Mouse (Mus musculus) embryonic facial prominence, embryonic 14.5 days (tissue): ENCODE measurements at regions not wholly inside any gene's neighbourhood (a gene's known extent, or its start where the extent isn't known, plus 50 kb on each side); places are given as distances from the start of the nearest gene placed in this dataset.
A peak's percentile ranks its signal among the peaks of the same experiment; 100 is the strongest.
"Not testable (repeated sequence)": the region's sequence is repeated elsewhere in the genome, so short reads cannot be mapped to it uniquely, and the experiment has no call there.

Experiments
- ATAC-seq: fragments of 200-750 bp; cut with Nextera tagmentation; 2 replicates; pipeline ENCODE4 v1.8.0; 2017; ENCODE audit warnings: low read depth, moderate number of reproducible peaks, moderate TSS enrichment
- DNase-seq: peaks from one replicate; pipeline ENCODE4 v3.0.0-alpha.2; 2015; ENCODE audit warnings: low spot score
- H3K27ac ChIP-seq: fragments of 300-500 bp; sonication (generic); replicated peaks from 2 replicates; pipeline ENCODE4 v1.5.1; 2014; ENCODE audit warnings: low read depth, mild to moderate bottlenecking, low read length, moderate library complexity
- H3K27me3 ChIP-seq: fragments of 300-500 bp; sonication (generic); replicated peaks from 2 replicates; pipeline ENCODE4 v1.6.1; 2014; ENCODE audit warnings: low read length; ENCODE audit not compliant: control insufficient read depth, insufficient read depth
- H3K36me3 ChIP-seq: fragments of 300-500 bp; sonication (generic); 2 replicates; pipeline ENCODE4 v1.6.1; 2014; ENCODE audit warnings: low read length, mixed read lengths; ENCODE audit not compliant: control insufficient read depth, insufficient read depth
- H3K4me1 ChIP-seq: fragments of 300-500 bp; sonication (generic); 2 replicates; pipeline ENCODE4 v1.6.1; 2014; ENCODE audit warnings: antibody characterized with exemption, low read length; ENCODE audit not compliant: control insufficient read depth, insufficient read depth
- H3K4me2 ChIP-seq: fragments of 300-500 bp; sonication (generic); 2 replicates; pipeline ENCODE4 v1.6.1; 2014; ENCODE audit warnings: low read depth, mild to moderate bottlenecking, low read length, moderate library complexity, mixed read lengths
- H3K4me3 ChIP-seq: fragments of 300-500 bp; sonication (generic); 2 replicates; pipeline ENCODE4 v1.5.1; 2014; ENCODE audit warnings: low read depth, mild to moderate bottlenecking, low read length
- H3K9ac ChIP-seq: fragments of 300-500 bp; sonication (generic); 2 replicates; pipeline ENCODE4 v1.6.1; 2014; ENCODE audit warnings: low read depth, mild to moderate bottlenecking, low read length, moderate library complexity, mixed read lengths
- H3K9me3 ChIP-seq: fragments of 300-500 bp; sonication (generic); 2 replicates; pipeline ENCODE4 v1.6.1; 2016; ENCODE audit warnings: low read length; ENCODE audit not compliant: control insufficient read depth
- WGBS: fragments of 180-500 bp; shearing (Covaris S2); extraction: QIAGEN DNeasy Blood & Tissue Kit; methylation state at CpG from one replicate; pipeline ENCODE4 v1.1.7; 2014; 5-methylcytosine and 5-hydroxymethylcytosine counted together

- H3K4me1 ChIP-seq, H3K4me3 ChIP-seq, H3K27ac ChIP-seq, H3K27me3 ChIP-seq, H3K36me3 ChIP-seq, H3K9ac ChIP-seq, H3K9me3 ChIP-seq, ATAC-seq, H3K4me2 ChIP-seq, DNase-seq: not testable (repeated sequence)
- 94% methylated on average over 16 of the region's 16 CpGs for WGBS
Measured at GRCm38 (mm10) chr1:157622156-157622555, 115.6 kb downstream of the Sec16b start.

DNA sequence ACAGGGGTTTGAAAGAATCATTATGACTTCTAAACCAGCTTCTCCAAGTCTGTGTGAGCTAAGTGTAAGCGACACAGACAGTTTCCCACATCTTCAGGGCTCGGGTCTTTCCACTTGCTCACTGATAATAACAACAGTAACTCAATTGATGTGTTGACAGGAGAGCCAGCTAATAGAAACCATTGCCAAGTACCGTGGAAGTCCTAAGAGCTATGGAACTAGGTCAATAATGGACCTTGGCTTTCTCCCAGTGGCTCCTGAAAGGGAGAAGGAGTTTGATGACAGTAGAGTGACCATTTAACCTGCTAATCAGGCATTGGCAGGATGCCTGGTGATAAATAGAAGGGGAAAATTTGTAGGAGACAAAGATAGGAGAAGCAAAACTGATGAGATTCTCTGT lies 126.1 kb downstream of the Sec16b start:
- no peak overlapping the region for H3K9ac ChIP-seq
- no peaks in the 10 kb centered on the region for H3K9me3 ChIP-seq
- H3K27ac ChIP-seq: no peak overlapping the region
- no peak overlapping the region for H3K4me2 ChIP-seq
- 71% methylated on average over 3 of the region's 3 CpGs for WGBS
- ATAC-seq (no peak), DNase-seq (no peak)
- no peaks in the 10 kb centered on the region for H3K36me3 ChIP-seq
- H3K4me3 ChIP-seq: no peak overlapping the region
- H3K27me3 ChIP-seq: no peaks in the 10 kb centered on the region
- H3K4me1 ChIP-seq: no peaks in the 10 kb centered on the region

- H3K36me3 ChIP-seq: no peaks in the 10 kb centered on the region
- H3K4me1 ChIP-seq: no peaks in the 10 kb centered on the region
- no peak overlapping the region for H3K27ac ChIP-seq
- DNase-seq (no peak), ATAC-seq (no peak)
- H3K9ac ChIP-seq: no peak overlapping the region
- no peaks in the 10 kb centered on the region for H3K9me3 ChIP-seq
- H3K4me3 ChIP-seq: no peak overlapping the region
- H3K27me3 ChIP-seq: no peaks in the 10 kb centered on the region
- WGBS: 83% methylated on average over 6 of the region's 6 CpGs
- no peak overlapping the region for H3K4me2 ChIP-seq
Measured at GRCm38 (mm10) chr1:157633470-157633869, 126.9 kb downstream of the Sec16b start.

DNA sequence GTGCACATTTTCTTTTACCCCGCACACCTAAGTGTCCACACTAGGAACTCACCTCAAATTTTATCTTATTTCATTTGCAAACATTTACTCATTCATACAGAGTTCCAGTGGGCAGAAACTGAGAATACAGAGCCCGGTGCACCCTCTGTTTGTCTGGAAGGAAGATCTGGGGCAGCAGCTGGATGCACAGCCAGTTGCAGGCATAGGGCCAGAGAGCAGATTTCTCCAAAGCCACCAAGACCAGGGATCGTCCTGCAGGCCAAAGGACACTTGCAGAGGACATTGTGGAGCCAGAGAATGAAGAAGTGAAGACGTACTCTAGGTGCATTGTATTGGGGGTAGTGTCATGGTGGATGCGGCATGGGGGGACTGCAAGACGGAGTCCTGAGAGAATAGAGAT lies 129.2 kb downstream of the Sec16b start:
- no peaks in the 10 kb centered on the region for H3K36me3 ChIP-seq
- DNase-seq: no peak
- no peaks in the 10 kb centered on the region for H3K27me3 ChIP-seq
- H3K4me3 ChIP-seq: no peak overlapping the region
- no peak for ATAC-seq
- WGBS: 88% methylated on average over 6 of the region's 6 CpGs
- H3K9ac ChIP-seq: no peak overlapping the region
- H3K4me2 ChIP-seq: no peak overlapping the region
- H3K27ac ChIP-seq: no peak overlapping the region
- H3K4me1 ChIP-seq: no peaks in the 10 kb centered on the region
- H3K9me3 ChIP-seq: no peaks in the 10 kb centered on the region

- no peaks in the 10 kb centered on the region for H3K4me1 ChIP-seq
- H3K27ac ChIP-seq: no peak overlapping the region
- ATAC-seq (no peak), DNase-seq (no peak)
- H3K36me3 ChIP-seq: no peaks in the 10 kb centered on the region
- H3K4me3 ChIP-seq: no peak overlapping the region
- no peaks in the 10 kb centered on the region for H3K9me3 ChIP-seq
- H3K9ac ChIP-seq: no peak overlapping the region
- H3K27me3 ChIP-seq: no peaks in the 10 kb centered on the region
- no peak overlapping the region for H3K4me2 ChIP-seq
- WGBS: 94% methylated on average over 6 of the region's 6 CpGs
Measured at GRCm38 (mm10) chr1:157643524-157643923, 137.0 kb downstream of the Sec16b start.

DNA sequence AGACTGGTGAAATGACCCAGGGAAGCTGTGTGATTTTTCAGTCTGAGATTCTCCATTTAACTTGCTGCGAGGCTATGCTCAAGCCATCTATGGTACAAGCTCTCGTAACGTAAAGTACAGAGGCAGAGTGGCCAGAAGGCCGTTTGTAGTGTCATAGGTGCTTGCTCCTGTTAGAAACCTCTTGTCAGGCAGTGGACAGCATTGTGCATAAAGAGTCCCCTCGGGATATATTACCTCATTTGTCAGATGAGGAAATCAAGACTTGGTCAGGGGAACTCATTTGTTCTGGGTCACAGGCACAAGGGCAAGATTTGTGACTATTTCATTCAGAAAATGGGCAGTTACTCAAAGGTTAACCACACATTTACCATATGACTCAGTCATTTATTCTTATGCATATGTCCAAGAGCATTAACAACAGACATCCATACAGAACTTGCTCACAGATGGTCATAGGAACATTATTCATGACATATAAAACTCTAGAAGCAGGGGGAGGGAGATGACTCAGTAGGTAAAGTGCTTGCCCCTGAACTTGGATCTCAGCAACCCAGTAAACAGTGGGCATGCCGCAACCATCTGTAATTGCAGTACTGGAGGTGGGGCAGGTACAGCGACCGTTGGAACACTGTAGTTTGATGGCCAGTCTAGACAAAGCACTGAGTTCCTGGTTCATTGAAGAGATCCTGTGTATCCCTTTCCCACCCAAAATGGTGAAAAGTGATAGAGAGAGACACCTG lies 139.3 kb downstream of the Sec16b start:
- H3K36me3 ChIP-seq: no peaks in the 10 kb centered on the region
- no peaks in the 10 kb centered on the region for H3K4me1 ChIP-seq
- no peak for DNase-seq
- WGBS: 78% methylated on average over 8 of the region's 8 CpGs
- no peak overlapping the region for H3K9ac ChIP-seq
- no peak overlapping the region for H3K4me3 ChIP-seq
- H3K4me2 ChIP-seq: no peak overlapping the region
- H3K27ac ChIP-seq: no peak overlapping the region
- no peak for ATAC-seq
- no peaks in the 10 kb centered on the region for H3K27me3 ChIP-seq
- no peaks in the 10 kb centered on the region for H3K9me3 ChIP-seq

DNA sequence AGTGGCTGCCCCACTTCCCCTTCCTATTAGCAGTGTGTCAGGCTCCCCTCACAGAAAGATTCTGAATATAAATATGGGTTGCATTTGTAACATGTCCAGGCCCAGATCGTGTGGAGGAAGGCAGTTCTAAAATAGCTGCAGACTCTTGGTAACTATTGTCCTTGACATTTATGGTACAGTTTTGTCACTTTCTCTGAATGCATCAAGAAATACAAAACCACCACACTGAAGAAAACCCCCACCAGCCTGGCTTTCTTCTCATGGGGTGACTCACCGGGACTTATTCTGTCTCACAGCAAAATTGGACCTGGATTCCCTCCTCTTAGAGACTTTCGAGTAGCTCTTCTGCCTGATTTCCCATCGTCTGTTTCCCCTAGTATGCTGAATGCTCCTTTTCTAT lies 148.9 kb downstream of the Sec16b start:
- no peak overlapping the region for H3K9ac ChIP-seq
- H3K27me3 ChIP-seq: no peaks in the 10 kb centered on the region
- no peaks in the 10 kb centered on the region for H3K36me3 ChIP-seq
- no peaks in the 10 kb centered on the region for H3K9me3 ChIP-seq
- ATAC-seq (no peak), DNase-seq (no peak)
- whole genome bisulfite sequencing: 80% methylated on average over 4 of the region's 4 CpGs
- H3K4me3 ChIP-seq: no peak overlapping the region
- H3K4me2 ChIP-seq: no peak overlapping the region
- no peaks in the 10 kb centered on the region for H3K4me1 ChIP-seq
- H3K27ac ChIP-seq: no peak overlapping the region

- Histone ChIP-seq H3K4me2 (no peak overlapping the region), H3K9me3 (no peaks in the 10 kb centered on the region), H3K36me3 (no peaks in the 10 kb centered on the region), H3K27me3 (no peaks in the 10 kb centered on the region), H3K4me3 (no peak overlapping the region), H3K9ac (no peak overlapping the region), H3K27ac (no peak overlapping the region), H3K4me1 (no peaks in the 10 kb centered on the region)
- WGBS: 78% methylated on average over 6 of the region's 6 CpGs
- no peak for ATAC-seq
- no peak for DNase-seq
Measured at GRCm38 (mm10) chr1:157669626-157670025, 163.1 kb downstream of the Sec16b start.

DNA sequence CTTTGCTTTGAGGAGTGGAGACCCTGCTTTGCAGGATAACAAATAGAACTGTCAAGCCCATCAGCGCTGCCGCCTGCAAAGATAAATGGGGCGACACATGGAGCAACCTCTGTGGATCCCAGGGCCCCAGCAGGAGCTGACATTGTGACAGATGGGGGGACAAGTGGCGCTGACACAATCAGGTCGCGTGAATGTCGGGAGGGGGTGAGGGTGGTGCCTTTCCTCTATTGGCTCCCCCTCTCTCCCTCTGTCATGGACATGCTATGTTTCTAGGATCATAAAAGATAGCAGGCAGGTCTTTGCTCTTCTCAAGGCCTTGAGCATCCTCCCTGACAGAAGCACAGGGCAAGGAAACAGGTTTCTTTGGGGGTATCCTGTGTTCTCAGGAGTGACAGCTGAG lies 177.8 kb downstream of the Sec16b start:
- no peaks in the 10 kb centered on the region for H3K4me1 ChIP-seq
- 58% methylated on average over 7 of the region's 7 CpGs for WGBS

More for the DNA sequence above, 177.8 kb downstream of the Sec16b start:
- Histone ChIP-seq H3K27me3 (no peaks in the 10 kb centered on the region), H3K27ac (no peak overlapping the region), H3K4me2 (no peak overlapping the region), H3K9me3 (no peaks in the 10 kb centered on the region), H3K36me3 (no peaks in the 10 kb centered on the region), H3K9ac (no peak overlapping the region), H3K4me3 (no peak overlapping the region)
- no peak for ATAC-seq
- peak; percentile 12 for DNase-seq
